Mouse (Mus musculus) lung, adult 2 months (tissue): ENCODE measurements around the gene Hpse. TPM values are rescaled to one million over a fixed set of nuclear protein-coding genes. Genes with fewer than 3 reads are reported as not detected.

Experiments
- DNase-seq: peaks from one replicate; pipeline ENCODE4 v3.0.0; 2022
- H3K4me1 ChIP-seq: fragments of 200-500 bp; 2 replicates; pipeline ENCODE4 v1.6.1; 2011; ENCODE audit warnings: low read length; ENCODE audit not compliant: control insufficient read depth, insufficient read depth
- H3K4me3 ChIP-seq: fragments of 200-500 bp; replicated peaks from 2 replicates; pipeline ENCODE3; 2011; ENCODE audit warnings: low read depth, mild to moderate bottlenecking, control low read depth, low read length; ENCODE audit errors: extremely low read depth
- CTCF ChIP-seq: fragments of 200-500 bp; IDR thresholded peaks from 2 replicates; pipeline ENCODE4 v1.5.1; 2011; ENCODE audit warnings: mild to moderate bottlenecking, low read length, control low read depth; ENCODE audit not compliant: insufficient read depth
- POLR2A ChIP-seq: fragments of 200-500 bp; IDR thresholded peaks from 2 replicates; pipeline ENCODE4 v1.6.1; 2011; ENCODE audit warnings: low read depth, mild to moderate bottlenecking, control low read depth, low read length, borderline replicate concordance; ENCODE audit errors: extremely low read depth
- WGBS: fragments of 180-500 bp; shearing (Covaris S2); methylation state at CpG from one replicate; pipeline ENCODE4 v1.1.7; 2018; 5-methylcytosine and 5-hydroxymethylcytosine counted together
- polyA plus RNA-seq: library from polyadenylated mRNA; depleted of rRNA; stranded (reverse); fragments of >200 nt; gene quantifications from 2 replicates; pipeline ENCODE4 v1.2.3, GENCODE M21; 2012; rRNA removed

Hpse gene
- polyA plus RNA-seq, result 4.0 and 5.9 TPM in 2 replicates

DNA sequence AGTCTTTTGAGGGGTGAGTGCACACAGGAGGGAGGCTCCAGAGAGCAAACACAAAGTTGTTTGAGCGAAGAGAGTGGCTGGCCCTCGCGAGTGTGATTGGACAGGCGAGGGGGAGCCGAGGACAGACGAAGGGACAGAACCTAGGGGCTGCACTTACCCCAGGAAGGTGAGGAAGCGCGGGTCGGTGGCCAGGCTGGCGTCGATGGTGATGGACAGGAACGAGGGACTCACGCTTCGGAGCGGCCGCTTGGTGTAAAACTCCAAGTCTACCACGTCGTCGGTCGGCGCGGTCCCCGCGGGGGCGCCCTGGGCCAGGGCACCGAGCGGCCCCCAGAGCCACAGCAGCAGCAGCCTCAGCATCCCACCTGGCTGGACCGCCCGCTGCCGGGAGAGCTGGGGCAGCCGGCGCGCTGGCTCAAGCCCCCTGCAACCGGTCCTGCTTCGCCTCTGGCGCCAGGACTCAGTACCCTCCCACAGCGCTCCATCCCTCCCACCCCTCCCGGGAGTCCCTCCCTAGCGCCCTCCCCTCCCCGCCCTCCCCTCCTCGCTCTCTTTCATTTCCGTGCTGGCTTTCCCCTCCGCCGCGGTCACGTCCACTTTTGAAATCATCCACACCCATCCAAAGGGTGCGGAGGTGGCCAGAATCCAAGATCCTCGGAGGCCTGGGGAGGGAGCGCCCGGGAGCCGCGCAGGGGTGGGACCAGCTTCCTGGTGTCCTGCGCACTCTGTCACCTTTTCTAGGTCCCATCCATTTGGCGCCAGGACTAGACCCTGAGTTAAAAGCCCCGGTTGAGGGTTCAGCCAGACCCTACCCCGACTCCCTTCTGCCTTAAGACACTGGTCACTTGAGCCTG is at the start of gene Hpse:
Gene Hpse (minus strand): TSS at position 482 of the 854 bp plus-strand sequence.
- DNase-seq, result peak; percentile 56

DNA sequence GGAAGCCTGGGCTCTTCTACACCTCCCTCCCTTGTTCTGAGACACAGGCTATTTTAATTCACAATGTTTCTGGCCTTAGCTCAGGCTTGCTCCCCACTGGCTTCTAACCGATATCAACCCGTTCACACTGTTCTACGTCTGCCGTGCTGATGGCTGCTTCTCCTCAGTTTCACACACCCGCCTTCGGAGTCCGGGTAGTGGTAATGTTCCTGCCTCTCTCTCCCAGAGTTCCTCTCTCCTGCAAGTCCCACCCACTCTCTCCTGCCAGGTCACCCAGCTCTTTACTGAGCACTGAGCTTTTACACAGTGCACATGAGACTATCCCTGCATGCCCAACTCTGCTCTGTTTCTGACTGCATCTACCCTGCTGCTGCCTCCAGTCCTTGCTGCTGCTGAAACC is 46.5 kb upstream of the Hpse start:
- no peaks in the 10 kb centered on the region for H3K4me1 ChIP-seq
- TF ChIP-seq CTCF, result no peak
- no peak for TF ChIP-seq POLR2A
- H3K4me3 ChIP-seq, result no peak overlapping the region
- DNase-seq, result no peak
- WGBS, result 97% methylated on average over 7 of the region's 7 CpGs

More for the DNA sequence above, at the start of gene Hpse:
- TF ChIP-seq POLR2A (no peak), CTCF (no peak)
- WGBS, result 1% methylated on average over 43 of the region's 56 CpGs
- H3K4me1 ChIP-seq, result peaks cover 4% of the 10 kb centered on the region; the same call in 1 of the 2 replicates
- peak within 1 kb of the TSS; percentile 3 for H3K4me3 ChIP-seq

DNA sequence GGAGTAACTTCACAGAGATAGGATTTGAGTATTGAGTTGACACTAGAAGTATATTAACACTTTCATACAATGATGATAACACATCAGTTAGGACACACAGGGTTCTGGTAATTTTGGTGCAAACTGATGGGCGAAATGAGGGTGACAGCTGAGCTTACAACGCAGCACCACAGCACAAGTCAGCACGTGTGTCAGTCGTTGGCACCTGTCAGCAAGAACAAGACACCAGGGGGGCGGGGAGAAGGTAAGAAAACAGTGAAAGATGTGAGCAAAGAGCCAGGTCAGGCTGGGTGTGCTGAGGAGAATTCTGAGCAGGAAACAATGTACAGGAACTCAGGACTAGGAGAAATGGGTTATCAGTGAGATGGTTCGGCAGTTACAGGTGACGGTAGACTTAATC is 42.2 kb upstream of the Hpse start:
- WGBS, result 90% methylated on average over 7 of the region's 7 CpGs
- Histone ChIP-seq H3K4me1 (no peaks in the 10 kb centered on the region), H3K4me3 (no peak overlapping the region)
- DNase-seq, result no peak
- TF ChIP-seq POLR2A (no peak), CTCF (no peak)

DNA sequence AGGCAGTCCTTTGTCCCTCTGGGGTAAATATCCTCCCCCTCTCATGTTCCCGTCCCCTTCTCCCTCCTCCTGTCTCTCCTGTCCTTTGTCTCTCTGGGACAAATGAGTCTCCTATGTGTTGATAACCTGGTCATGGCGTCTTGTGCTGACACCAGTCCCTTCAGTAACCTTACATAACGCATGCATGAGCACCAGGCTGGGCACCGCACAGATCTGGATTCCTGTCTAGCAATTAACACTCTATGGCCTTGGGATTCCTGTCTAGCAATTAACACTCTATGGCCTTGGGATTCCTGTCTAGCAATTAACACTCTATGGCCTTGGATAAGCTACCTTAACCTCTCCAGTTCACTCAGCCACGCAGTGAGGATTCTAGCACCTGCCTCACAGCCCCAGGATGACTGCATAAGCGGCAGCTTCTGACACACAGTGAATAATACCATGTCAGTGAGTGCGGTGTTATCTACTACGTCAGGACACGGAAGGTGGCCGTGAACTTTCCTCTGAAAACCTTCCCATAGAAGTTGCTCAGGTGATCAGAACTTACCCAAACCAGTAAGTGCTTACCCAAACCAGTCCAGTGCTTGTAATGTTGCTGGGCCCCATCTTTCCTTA is 40.6 kb upstream of the Hpse start:
- WGBS, result 85% methylated on average over 10 of the region's 10 CpGs
- DNase-seq, result no peak
- no peak overlapping the region for H3K4me3 ChIP-seq
- TF ChIP-seq POLR2A, result no peak
- TF ChIP-seq CTCF, result no peak
- no peaks in the 10 kb centered on the region for H3K4me1 ChIP-seq

DNA sequence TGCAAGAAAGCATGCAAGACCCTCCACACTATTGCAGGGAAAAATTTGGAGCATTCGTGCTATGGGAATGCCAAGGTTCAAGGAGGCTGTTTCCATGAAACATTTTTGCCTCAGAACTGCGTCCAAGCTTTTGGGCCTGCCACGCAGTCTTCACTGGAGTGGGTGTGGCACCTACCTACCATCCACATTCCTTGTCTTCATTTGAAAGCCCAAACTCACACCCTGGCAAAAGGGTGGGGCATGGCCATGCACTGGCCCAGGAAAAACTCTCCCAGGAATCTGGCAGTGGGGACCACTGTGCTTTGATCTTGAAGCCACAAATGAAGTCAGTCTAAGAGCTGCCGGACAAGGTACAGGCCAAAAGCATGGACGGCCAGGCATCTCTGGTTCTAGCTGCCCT is 38.6 kb upstream of the Hpse start:
- Histone ChIP-seq H3K4me1 (no peaks in the 10 kb centered on the region), H3K4me3 (no peak overlapping the region)
- WGBS, result 93% methylated on average over 5 of the region's 5 CpGs
- no peak for DNase-seq
- TF ChIP-seq POLR2A, result no peak
- no peak for TF ChIP-seq CTCF

DNA sequence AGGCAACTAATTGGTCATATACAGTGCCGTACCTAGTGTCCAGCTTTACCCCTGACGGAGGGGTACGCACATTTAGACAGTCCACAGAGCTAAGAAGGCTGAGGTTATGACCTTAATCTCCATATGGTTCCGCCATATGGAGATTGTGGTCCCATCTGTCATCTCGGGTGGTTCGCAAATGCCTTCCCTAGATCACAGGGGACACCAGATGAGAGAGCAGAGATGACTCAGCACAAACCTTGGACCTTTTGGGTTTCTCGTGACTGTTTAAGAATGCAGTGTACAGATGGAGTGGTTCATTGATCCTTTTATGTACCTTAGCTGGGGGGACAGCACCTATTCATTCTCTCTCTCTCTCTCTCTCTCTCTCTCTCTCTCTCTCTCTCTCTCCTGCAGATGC is 33.9 kb upstream of the Hpse start:
- H3K4me3 ChIP-seq, result no peak overlapping the region
- DNase-seq, result no peak
- WGBS, result 62% methylated on average over 7 of the region's 7 CpGs
- no peaks in the 10 kb centered on the region for H3K4me1 ChIP-seq
- TF ChIP-seq POLR2A (no peak), CTCF (no peak)

DNA sequence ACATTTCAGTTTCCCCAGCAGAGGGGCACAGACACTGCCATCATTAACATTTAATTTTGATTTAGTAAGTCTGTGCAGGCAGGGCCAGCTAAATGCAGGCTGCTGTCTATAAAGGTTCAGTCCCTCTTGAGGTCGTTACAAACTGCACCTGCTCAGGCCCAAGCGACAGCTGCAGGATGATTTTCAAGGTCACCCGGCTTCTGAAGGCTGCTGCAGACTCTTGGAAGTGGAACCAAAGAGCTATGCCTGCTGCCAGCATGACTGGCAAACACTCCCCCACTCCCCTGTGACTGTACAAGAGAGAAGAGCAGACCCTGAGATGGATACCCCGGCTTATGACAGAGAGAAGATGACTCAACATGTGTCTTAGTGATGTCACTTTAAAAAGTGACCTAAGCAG is 32.1 kb upstream of the Hpse start:
- no peak overlapping the region for H3K4me3 ChIP-seq
- H3K4me1 ChIP-seq, result no peaks in the 10 kb centered on the region
- no peak for DNase-seq
- no peak for TF ChIP-seq POLR2A
- no peak for TF ChIP-seq CTCF
- WGBS, result 51% methylated on average over 4 of the region's 4 CpGs

DNA sequence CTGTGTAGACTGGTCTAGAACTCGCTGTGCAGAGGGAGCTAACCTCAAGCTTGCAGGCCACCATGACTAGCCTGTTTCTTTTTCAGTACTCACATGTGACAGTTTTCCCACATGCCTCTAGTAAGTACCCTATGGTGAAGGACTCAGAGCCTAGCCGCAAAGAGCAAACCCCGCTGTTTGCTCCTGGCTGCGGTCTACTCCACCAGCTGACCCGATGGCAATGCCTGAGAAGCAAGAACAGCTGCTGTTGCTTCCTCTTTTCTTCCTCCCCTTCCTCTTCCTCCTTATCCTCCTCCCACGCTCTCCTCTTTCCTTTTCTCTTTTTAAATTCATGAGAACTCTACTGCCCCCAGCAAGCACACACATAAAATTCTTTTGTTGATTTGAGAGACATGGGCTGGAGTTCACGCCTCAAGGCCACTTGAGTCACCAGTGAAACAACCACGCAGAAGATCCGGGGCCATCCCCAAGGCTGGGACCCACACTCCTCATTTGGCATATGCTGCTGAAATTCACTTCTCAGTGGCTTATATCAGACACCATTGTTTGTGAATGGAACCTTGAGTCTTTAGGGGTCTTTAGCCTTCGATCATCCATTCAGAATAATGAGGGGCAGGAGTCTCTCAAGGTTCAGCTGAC is 31.2 kb upstream of the Hpse start:
- DNase-seq, result no peak
- TF ChIP-seq CTCF (no peak), POLR2A (no peak)
- Histone ChIP-seq H3K4me3 (no peak overlapping the region), H3K4me1 (no peaks in the 10 kb centered on the region)
- WGBS, result 64% methylated on average over 10 of the region's 10 CpGs

DNA sequence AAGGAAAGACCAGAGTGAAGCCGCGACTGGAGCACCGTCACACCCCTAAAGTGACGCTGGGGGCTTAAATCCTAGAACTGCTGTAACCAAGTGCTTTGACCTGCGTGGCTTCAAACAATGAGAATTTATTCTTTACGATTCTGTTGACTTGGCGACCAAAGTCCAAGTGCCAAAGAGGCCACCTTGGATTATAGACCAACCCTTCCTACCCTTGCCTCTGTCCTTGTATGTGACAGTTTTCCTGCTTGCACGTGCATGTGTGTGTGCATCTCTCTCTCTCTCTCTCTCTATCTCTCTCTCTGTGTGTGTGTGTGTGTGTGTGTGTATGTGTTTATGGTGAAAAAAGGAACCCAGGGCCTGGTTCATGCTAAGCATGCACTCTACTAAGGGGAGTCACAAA is 19.3 kb upstream of the Hpse start:
- no peak for TF ChIP-seq CTCF
- TF ChIP-seq POLR2A, result no peak
- Histone ChIP-seq H3K4me3 (no peak overlapping the region), H3K4me1 (no peaks in the 10 kb centered on the region)
- 92% methylated on average over 8 of the region's 8 CpGs for WGBS
- no peak for DNase-seq

DNA sequence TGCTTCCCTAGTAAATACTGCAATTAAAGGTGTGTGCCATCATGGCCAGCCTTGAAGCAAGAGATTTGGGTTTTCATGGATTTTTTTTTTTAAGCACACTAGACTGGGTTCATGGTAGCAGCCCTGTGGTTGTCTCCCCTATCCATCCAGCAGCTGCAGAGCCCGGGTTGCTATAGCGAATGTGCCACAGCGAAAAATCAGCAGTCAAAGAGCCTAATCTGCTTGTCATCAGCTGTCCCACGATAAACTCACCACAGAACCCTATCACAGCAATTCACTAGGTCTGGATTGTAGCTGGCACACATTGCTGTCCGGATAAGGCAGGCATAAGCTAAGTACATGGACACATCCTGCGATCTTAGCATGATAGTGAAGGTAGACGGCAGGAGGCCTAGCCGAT is 17.4 kb upstream of the Hpse start:
- TF ChIP-seq POLR2A, result no peak
- no peak for DNase-seq
- H3K4me1 ChIP-seq, result no peaks in the 10 kb centered on the region
- 80% methylated on average over 8 of the region's 8 CpGs for WGBS
- no peak overlapping the region for H3K4me3 ChIP-seq
